Mouse (Mus musculus) layer of hippocampus, adult 9-11 months (tissue): ENCODE measurements around the gene Wdr18.
A peak's percentile ranks its signal among the peaks of the same experiment; 100 is the strongest.

Experiments
- DNase-seq: peaks from one replicate; pipeline ENCODE4 v3.0.0; 2022

Gene Wdr18

DNA sequence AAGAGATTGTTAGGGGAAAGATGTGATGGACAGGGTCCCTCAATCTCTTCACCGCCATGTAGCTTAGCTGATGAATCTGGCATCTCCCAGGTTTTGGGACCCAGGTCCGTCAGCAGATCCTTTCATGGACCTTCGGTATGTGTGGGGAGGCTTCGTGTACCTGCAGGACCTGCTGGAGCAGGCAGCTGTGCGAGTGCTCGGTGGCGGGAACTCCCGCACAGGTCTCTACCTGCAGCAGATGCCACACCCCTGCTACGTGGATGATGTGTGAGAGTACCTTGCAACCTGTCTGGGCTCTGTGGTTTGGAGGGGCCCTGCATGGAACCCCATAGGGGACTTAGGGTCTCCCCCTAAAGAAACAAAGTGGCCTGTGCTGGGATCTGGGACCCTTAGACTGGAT, 42.0 kb downstream of the Wdr18 start:
- DNase-seq = no peak

- DNase-seq = no peak
These were observed 42.9 kb downstream of the Wdr18 start for GRCm38 (mm10) chr10:80002829-80003228.

DNA sequence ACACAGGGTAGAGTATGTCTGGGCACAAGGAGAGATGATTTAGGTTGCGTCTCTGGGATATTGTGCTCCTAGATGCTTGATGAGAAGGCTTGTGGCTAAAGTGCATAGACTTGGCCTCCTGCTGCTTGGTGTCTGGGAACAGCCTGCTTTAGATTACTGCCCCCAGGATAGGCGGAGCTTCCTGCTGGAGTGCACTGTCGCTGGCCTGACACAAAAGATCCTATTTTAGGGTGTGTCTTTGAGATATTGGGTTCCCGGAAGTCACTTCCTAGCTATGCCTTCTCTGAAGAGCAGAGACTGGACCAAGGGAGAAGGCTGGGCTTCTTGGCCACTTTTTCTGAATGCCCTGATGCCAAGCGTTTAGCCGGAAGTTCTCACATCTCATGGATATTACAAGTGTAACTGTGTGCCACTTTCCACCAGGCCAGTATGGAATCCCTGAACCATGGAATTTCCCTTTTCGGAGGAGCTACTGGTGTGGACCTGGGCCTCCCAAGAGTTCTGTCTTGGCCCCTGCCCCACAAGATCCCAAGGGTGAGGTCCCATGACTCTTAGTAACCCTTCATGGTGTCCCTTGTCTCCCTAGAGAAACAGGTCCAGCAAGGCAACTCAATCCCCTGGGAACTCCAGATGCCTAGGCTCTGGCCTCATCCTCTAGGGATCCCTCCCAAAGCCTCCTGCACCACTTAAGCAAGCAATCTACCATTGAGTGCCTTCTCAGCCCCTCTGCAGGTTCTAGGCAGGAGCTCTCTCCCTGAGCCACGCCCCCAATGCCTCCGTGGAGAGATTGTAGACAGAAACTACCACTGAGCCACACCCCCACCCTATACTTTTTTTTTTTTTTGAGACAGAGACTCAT, 43.7 kb downstream of the Wdr18 start:
- DNase-seq = no peak

GRCm38 (mm10) chr10:80004233-80004705, 44.3 kb downstream of the Wdr18 start:
- DNase-seq = no peak

DNA sequence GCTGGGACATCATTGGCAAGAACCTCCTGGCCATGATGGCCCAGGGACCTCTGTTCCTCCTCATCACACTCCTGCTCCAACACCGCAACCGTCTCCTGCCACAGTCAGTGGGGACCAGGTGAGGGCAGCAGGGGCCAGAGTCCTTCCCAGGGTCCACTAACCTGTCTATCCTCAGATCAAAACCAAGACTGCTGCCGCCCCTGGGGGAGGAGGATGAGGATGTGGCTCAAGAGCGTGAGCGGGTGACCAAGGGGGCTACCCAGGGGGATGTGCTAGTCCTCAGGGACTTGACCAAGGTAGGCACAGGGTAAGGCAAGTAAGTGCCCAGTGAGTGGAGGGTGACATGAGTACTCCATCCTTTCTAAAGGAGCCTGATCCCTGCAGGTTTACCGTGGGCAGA, 51.8 kb downstream of the Wdr18 start:
- DNase-seq = no peak

DNA sequence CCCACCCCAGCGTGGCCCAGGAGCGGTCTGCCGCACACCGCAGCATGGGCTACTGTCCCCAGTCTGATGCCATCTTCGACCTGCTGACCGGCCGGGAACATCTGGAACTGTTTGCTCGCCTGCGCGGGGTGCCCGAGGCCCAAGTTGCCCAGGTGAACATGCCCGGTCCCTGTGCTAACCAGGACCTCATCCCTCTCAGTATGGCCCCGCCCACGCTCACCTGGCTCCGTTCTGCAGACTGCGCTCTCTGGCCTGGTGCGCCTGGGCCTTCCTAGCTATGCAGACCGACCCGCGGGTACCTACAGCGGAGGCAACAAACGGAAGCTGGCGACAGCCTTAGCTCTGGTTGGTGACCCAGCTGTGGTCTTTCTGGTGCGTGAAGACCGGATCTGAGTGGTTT, 53.7 kb downstream of the Wdr18 start:
- no peak for DNase-seq

DNA sequence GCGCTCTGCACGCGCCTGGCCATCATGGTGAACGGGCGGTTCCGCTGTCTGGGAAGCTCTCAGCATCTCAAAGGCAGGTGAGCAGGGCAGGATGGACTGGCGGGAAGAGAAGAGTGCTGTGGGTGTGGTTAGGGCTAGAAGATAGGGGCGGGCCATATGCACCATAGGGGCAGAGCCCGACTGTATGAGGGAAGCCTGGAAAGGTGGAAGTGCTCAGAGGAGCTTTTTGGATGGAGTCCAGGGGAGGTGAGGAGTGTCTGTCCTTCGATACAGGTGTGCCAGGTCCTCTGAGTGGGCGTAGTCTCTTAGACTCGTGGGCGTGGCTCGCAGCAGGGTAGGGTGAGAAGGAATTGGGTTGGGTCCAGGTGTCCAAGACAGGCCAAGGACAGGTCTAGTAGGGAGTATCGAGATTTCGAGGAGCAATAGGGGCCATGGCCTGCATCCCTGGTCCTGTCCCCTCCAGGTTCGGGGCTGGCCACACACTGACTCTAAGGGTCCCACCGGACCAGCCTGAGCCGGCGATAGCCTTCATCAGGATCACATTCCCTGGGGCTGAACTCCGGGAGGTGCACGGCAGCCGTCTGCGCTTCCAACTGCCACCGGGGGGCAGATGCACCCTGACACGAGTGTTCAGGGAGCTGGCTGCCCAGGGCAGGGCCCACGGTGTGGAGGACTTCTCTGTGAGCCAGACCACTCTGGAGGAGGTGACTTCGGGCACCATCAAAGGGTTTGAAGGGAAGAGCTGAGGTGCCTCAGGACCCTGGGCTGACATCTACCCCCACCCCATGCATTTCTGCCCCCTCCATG, 54.7 kb downstream of the Wdr18 start:
- no peak for DNase-seq

DNA sequence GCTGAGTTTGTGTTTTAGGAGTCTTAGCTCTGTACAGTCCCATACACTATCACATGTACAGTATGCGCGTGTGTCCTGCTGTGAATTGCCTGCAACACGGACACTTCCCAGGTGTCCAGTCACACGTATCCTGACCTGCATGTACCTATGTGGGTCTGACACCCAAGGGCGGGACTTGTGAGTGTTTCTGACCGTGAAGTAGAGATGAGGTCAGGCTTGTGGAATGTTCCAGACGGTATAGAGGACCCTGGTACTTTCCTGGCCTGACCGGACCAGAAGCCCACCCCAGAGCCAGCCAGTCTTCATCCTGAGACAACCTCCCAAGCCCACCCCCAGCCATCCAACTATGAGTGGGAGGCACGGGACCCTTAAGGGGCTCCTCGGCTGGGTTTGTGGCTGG, 55.6 kb downstream of the Wdr18 start:
- DNase-seq = no peak

- DNase-seq = peak; percentile 86
These were observed 56.6 kb downstream of the Wdr18 start, which contains the start of gene Arhgap45 for GRCm38 (mm10) chr10:80016511-80016910. TSS of gene Arhgap45 (plus strand) at chr10:80016653.

DNA sequence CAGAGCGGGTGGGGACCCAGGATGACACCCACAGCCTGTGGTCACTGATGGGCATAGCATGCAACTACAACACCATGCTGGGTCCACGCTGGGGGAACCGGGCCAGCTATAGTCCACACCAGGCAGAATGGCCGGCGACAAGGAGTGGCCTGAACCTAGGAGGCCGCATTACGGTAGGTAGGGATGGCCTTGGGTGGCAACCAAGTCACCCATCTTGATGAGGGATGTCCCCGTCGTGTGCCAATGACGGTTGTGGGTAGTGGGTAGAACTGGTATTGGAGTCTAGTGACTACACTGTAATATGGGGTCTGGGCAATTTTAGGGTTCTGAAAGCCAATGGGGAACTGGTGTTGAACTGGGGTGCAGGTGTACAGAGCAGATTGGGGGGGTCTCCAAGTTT, 57.0 kb downstream of the Wdr18 start:
- no peak for DNase-seq

DNA sequence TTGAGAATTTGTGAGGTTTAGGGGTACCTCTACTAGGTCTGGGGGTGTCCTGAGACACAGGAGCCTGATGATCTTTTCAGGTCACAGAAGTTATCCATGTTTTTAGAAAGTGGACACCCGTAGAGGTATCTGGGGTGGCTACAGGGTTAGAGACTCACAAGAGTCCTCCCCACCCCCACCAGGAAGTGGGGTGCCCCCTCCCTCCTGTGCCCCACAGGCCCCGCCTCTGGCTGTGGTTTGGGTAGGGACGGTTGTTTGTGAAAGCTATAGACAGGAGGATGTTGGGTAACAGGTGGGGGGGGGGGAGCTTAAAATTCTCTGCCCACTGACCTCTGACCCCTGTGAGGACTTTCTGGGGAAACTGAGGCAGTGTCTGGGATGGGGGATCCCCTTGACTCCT, 57.4 kb downstream of the Wdr18 start:
- peak; percentile 82 for DNase-seq

DNA sequence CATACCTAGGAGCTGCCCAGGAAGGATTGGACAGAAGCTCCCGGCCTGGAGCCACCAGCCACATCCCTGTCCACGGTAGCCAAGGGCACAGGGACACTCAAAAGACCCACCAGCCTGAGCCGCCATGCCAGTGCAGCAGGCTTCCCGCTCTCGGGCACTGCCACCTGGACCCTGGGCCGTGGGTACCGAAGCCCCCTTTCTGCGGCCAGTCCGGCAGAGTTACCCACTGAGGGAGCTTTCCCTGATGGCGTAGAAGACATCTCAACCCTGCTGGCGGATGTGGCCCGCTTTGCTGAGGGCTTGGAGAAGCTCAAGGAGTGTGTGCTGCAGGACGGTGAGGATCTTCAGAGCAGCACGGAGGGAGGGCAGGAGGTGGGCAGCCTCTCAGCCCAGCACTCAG, 57.8 kb downstream of the Wdr18 start:
- DNase-seq = no peak

GRCm38 (mm10) chr10:80018739-80019297, 58.9 kb downstream of the Wdr18 start:
- peak; percentile 64 for DNase-seq

- no peak for DNase-seq
These were observed 59.6 kb downstream of the Wdr18 start for GRCm38 (mm10) chr10:80019471-80020131.
